Mouse (Mus musculus) CH12.LX (cell line): Measurements from ENCODE around the gene Timm13.
A peak's percentile ranks its signal among the peaks of the same experiment; 100 is the strongest.

Experiments used
- BHLHE40 ChIP-seq: IDR thresholded peaks from 2 replicates; pipeline ENCODE4 v1.6.1; 2011; ENCODE audit warnings: mild to moderate bottlenecking, low read depth, low read length, improper control_type of control experiment
- CTCF ChIP-seq, 2 experiments: IDR thresholded peaks in 1 of 2; conservative IDR thresholded peaks in 1 of 2; 2 replicates each; pipeline ENCODE4 v1.5.1; 2011 to 2012; ENCODE audit warnings: low read depth in 2 of 2, low read length in 2 of 2, improper control_type of control experiment in 1 of 2, inconsistent platforms in 1 of 2, mild to moderate bottlenecking in 1 of 2, moderate library complexity in 1 of 2
- ELF1 ChIP-seq: IDR thresholded peaks from 2 replicates; pipeline ENCODE4 v1.6.1; 2014; ENCODE audit warnings: low read depth, mild to moderate bottlenecking, inconsistent platforms, low read length, improper control_type of control experiment
- EP300 ChIP-seq: IDR thresholded peaks from 2 replicates; pipeline ENCODE4 v1.6.1; 2011; ENCODE audit warnings: low read length, improper control_type of control experiment
- ETS1 ChIP-seq: conservative IDR thresholded peaks from 2 replicates; pipeline ENCODE4 v1.6.1; 2012; ENCODE audit warnings: low read depth, mild to moderate bottlenecking, inconsistent platforms, low read length, improper control_type of control experiment, moderate library complexity
- JUND ChIP-seq: conservative IDR thresholded peaks from 2 replicates; pipeline ENCODE4 v1.6.1; 2011; ENCODE audit warnings: low read depth, low read length, improper control_type of control experiment
- NELFE ChIP-seq: IDR thresholded peaks from 2 replicates; pipeline ENCODE4 v1.6.1; 2011; ENCODE audit warnings: low read depth, low read length, improper control_type of control experiment
- NRF1 ChIP-seq: IDR thresholded peaks from 2 replicates; pipeline ENCODE4 v1.6.1; 2014; ENCODE audit warnings: low read depth, mild to moderate bottlenecking, inconsistent platforms, low read length, improper control_type of control experiment, moderate library complexity
- PAX5 ChIP-seq: IDR thresholded peaks from 2 replicates; pipeline ENCODE4 v1.6.1; 2012; ENCODE audit warnings: low read length, inconsistent platforms, mixed read lengths
- POLR2A ChIP-seq: IDR thresholded peaks from 2 replicates; pipeline ENCODE4 v1.6.1; 2011; ENCODE audit warnings: low read depth, mild to moderate bottlenecking, improper control_type of control experiment, low read length
- POLR2AphosphoS2 ChIP-seq: IDR thresholded peaks from 2 replicates; pipeline ENCODE4 v1.6.1; 2011; ENCODE audit warnings: low read depth, low read length, improper control_type of control experiment
- SIN3A ChIP-seq: IDR thresholded peaks from 2 replicates; pipeline ENCODE4 v1.6.1; 2012; ENCODE audit warnings: low read length, improper control_type of control experiment, inconsistent platforms
- USF1 ChIP-seq: IDR thresholded peaks from 2 replicates; pipeline ENCODE4 v1.6.1; 2014; ENCODE audit warnings: low read depth, mild to moderate bottlenecking, inconsistent platforms, low read length, improper control_type of control experiment
- ZMIZ1 ChIP-seq: IDR thresholded peaks from 2 replicates; pipeline ENCODE4 v1.6.1; 2012; ENCODE audit warnings: low read depth, mild to moderate bottlenecking, inconsistent platforms, low read length, improper control_type of control experiment

GRCm38 (mm10) chr10:80881301-80881700 lies 19.5 kb downstream of the Timm13 start:
- TF ChIP-seq CTCF (conservative IDR thresholded peaks at IDR 0.05 in 1 of 2, IDR thresholded peaks at IDR 0.05 in 1 of 2; ENCODE audit: low read depth in 2 of 2, low read length in 2 of 2) (peak; percentile 66 to 85; a peak in 3 of 4 replicates), BHLHE40 (no peak), PAX5 (no peak), POLR2A (no peak), SIN3A (no peak), USF1 (no peak), EP300 (no peak), ZMIZ1 (no peak), NRF1 (no peak), POLR2AphosphoS2 (no peak), ELF1 (no peak), JUND (no peak), ETS1 (no peak), NELFE (no peak)
